Mouse (Mus musculus): Measurements from ENCODE around the gene Pxmp4. TPM values are rescaled to one million over a fixed set of nuclear protein-coding genes. Genes with fewer than 3 reads are reported as not detected.
A peak's percentile ranks its signal among the peaks of the same experiment; 100 is the strongest.

Pxmp4 gene
- polyA plus RNA-seq, 1 experiment from 2014 or later = 13.5 TPM

DNA sequence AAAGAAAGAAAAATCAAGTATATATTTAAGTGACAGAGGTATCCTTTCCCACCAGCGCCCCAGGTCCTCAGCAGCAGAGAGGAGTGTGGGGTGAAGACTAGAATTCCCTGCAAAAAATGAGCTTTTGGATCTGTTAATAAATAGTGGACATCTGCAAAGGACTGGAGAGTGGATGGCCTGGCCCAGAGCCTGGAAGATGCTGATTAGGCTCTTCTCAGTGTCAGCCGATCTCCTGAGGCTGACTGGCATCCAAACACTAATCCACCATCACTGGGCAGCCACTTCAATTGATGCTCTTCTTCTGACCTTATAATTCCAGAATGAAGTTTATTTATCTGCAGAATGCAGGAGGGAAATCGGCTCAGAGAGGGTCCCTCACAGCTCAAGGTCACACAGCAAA lies 30.5 kb downstream of the Pxmp4 start:
- H3K9ac ChIP-seq (ENCODE audit: low read length) = no peak overlapping the region
- ATAC-seq (ENCODE audit: insufficient number of reproducible peaks, low FRiP score, low TSS enrichment, low read depth) (no peak), DNase-seq (ENCODE audit: low spot score) (no peak)
- no peak overlapping the region for H3K4me2 ChIP-seq (ENCODE audit: low read depth, severe bottlenecking)
- no peaks in the 10 kb centered on the region for H3K36me3 ChIP-seq (ENCODE audit: control insufficient read depth, insufficient read depth, low read length)
- H3K9me3 ChIP-seq (ENCODE audit: control insufficient read depth, low read length) = no peaks in the 10 kb centered on the region
- H3K27ac ChIP-seq (replicated peaks; ENCODE audit: low read depth, low read length) = no peak overlapping the region
- H3K4me3 ChIP-seq (ENCODE audit: low read depth, low read length) = no peak overlapping the region
- peaks cover 9% of the 10 kb centered on the region for H3K4me1 ChIP-seq (ENCODE audit: control insufficient read depth, insufficient read depth, low read length)
- WGBS = 84% methylated on average over 3 of the region's 3 CpGs
- no peaks in the 10 kb centered on the region for H3K27me3 ChIP-seq (ENCODE audit: control insufficient read depth, insufficient read depth, low read length)

- H3K4me1 ChIP-seq (ENCODE audit: control insufficient read depth, insufficient read depth, low read length) = peaks cover 9% of the 10 kb centered on the region
- H3K36me3 ChIP-seq (ENCODE audit: control insufficient read depth, insufficient read depth, low read length) = no peaks in the 10 kb centered on the region
- no peak overlapping the region for H3K4me2 ChIP-seq (ENCODE audit: low read depth, severe bottlenecking)
- H3K27ac ChIP-seq (replicated peaks; ENCODE audit: low read depth, low read length) = no peak overlapping the region
- ATAC-seq (ENCODE audit: insufficient number of reproducible peaks, low FRiP score, low TSS enrichment, low read depth) (no peak), DNase-seq (ENCODE audit: low spot score) (peak; percentile 20)
- H3K9me3 ChIP-seq (ENCODE audit: control insufficient read depth, low read length) = no peaks in the 10 kb centered on the region
- H3K9ac ChIP-seq (ENCODE audit: low read length) = no peak overlapping the region
- H3K4me3 ChIP-seq (ENCODE audit: low read depth, low read length) = no peak overlapping the region
- 81% methylated on average over 8 of the region's 8 CpGs for WGBS
- H3K27me3 ChIP-seq (ENCODE audit: control insufficient read depth, insufficient read depth, low read length) = no peaks in the 10 kb centered on the region
These were observed 31.5 kb downstream of the Pxmp4 start for GRCm38 (mm10) chr2:154571976-154572375.

GRCm38 (mm10) chr2:154571266-154571665 lies 32.2 kb downstream of the Pxmp4 start:
- H3K9ac ChIP-seq (ENCODE audit: low read length) = no peak overlapping the region
- no peaks in the 10 kb centered on the region for H3K9me3 ChIP-seq (ENCODE audit: control insufficient read depth, low read length)
- no peaks in the 10 kb centered on the region for H3K27me3 ChIP-seq (ENCODE audit: control insufficient read depth, insufficient read depth, low read length)
- WGBS = 78% methylated on average over 4 of the region's 4 CpGs
- no peak for ATAC-seq (ENCODE audit: insufficient number of reproducible peaks, low FRiP score, low TSS enrichment, low read depth)
- H3K36me3 ChIP-seq (ENCODE audit: control insufficient read depth, insufficient read depth, low read length) = no peaks in the 10 kb centered on the region
- H3K27ac ChIP-seq (replicated peaks; ENCODE audit: low read depth, low read length) = no peak overlapping the region
- H3K4me3 ChIP-seq (ENCODE audit: low read depth, low read length) = no peak overlapping the region
- no peak overlapping the region for H3K4me2 ChIP-seq (ENCODE audit: low read depth, severe bottlenecking)
- DNase-seq (ENCODE audit: low spot score) = no peak
- H3K4me1 ChIP-seq (ENCODE audit: control insufficient read depth, insufficient read depth, low read length) = peaks cover 15% of the 10 kb centered on the region

DNA sequence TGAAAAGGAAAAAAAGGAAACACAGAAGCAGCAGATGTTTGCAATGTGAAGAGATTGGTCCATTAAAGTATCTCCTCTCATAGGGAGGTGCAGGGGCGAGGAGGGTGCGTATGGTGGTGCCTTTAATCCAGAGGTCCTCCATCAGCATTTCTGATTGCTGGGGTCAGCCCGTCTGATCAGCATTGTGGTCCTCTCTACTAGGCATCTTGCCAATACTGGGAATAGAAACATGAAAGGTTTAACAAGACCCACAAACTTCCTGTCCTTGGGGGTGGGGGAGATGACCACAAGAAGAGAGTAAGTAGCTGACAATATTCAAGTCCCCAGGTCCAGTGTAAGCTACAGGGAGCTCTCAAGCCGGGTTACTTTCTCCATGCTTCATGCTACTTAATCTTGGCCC lies 32.8 kb downstream of the Pxmp4 start:
- H3K27ac ChIP-seq (replicated peaks; ENCODE audit: low read depth, low read length) = no peak overlapping the region
- H3K27me3 ChIP-seq (ENCODE audit: control insufficient read depth, insufficient read depth, low read length) = no peaks in the 10 kb centered on the region
- H3K9me3 ChIP-seq (ENCODE audit: control insufficient read depth, low read length) = no peaks in the 10 kb centered on the region
- ATAC-seq (ENCODE audit: insufficient number of reproducible peaks, low FRiP score, low TSS enrichment, low read depth) (no peak), DNase-seq (ENCODE audit: low spot score) (no peak)
- no peaks in the 10 kb centered on the region for H3K36me3 ChIP-seq (ENCODE audit: control insufficient read depth, insufficient read depth, low read length)
- H3K4me1 ChIP-seq (ENCODE audit: control insufficient read depth, insufficient read depth, low read length) = peaks cover 15% of the 10 kb centered on the region
- 80% methylated on average over 4 of the region's 4 CpGs for WGBS
- H3K4me3 ChIP-seq (ENCODE audit: low read depth, low read length) = no peak overlapping the region
- no peak overlapping the region for H3K4me2 ChIP-seq (ENCODE audit: low read depth, severe bottlenecking)
- H3K9ac ChIP-seq (ENCODE audit: low read length) = no peak overlapping the region

DNA sequence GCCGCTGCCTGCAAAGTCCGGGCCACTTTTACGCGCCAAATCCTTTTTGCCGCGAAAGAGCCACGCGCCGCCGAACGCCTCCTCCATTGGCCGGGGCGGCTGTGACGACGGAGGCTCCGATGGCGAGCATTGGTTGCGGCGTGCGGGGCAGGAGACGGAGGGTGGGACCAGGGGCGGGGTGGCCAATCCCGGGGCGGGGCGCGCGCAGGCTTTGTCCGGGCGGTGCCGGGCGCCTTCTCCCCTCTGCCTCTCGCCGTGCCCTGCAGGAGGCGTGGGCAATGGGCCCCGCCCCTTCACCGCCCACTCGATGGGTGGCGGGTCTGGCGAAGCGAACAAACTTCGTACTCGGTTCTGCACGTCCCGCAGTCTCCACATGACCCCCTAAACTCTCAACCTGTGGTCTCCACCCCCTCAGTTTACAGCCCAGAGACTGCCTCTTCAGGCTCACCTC lies 33.6 kb downstream of the Pxmp4 start, which contains the start of gene E2f1:
Gene E2f1 (minus strand): TSS at position 57 of the 451 bp plus-strand sequence.
- DNase-seq (ENCODE audit: low spot score) (peak; percentile 98), ATAC-seq (ENCODE audit: insufficient number of reproducible peaks, low FRiP score, low TSS enrichment, low read depth) (peak; percentile 94)
- peak within 1 kb of the TSS; percentile 84 for H3K27ac ChIP-seq (replicated peaks; ENCODE audit: low read depth, low read length)
- H3K4me2 ChIP-seq (ENCODE audit: low read depth, severe bottlenecking) = peak within 1 kb of the TSS; percentile 82
- H3K9me3 ChIP-seq (ENCODE audit: control insufficient read depth, low read length) = no peaks in the 10 kb centered on the region
- H3K4me3 ChIP-seq (ENCODE audit: low read depth, low read length) = peak within 1 kb of the TSS; percentile 76
- 0% methylated on average over 42 of the region's 44 CpGs for WGBS
- peak within 1 kb of the TSS; percentile 90 for H3K9ac ChIP-seq (ENCODE audit: low read length)
- H3K36me3 ChIP-seq (ENCODE audit: control insufficient read depth, insufficient read depth, low read length) = 0 out of 2 replicates have a peak, but pooled peaks cover 2% of the 10 kb centered on the region
- H3K27me3 ChIP-seq (ENCODE audit: control insufficient read depth, insufficient read depth, low read length) = no peaks in the 10 kb centered on the region
- H3K4me1 ChIP-seq (ENCODE audit: control insufficient read depth, insufficient read depth, low read length) = peaks cover 15% of the 10 kb centered on the region

- peak; percentile 75 for DNase-seq (ENCODE audit: low spot score)
- H3K4me2 ChIP-seq (ENCODE audit: low read depth, severe bottlenecking) = peak overlapping the region; percentile 82
- H3K9ac ChIP-seq (ENCODE audit: low read length) = peak overlapping the region; percentile 90
- under 1% methylated on average over 68 of the region's 70 CpGs for WGBS
- H3K27me3 ChIP-seq (ENCODE audit: control insufficient read depth, insufficient read depth, low read length) = no peaks in the 10 kb centered on the region
- ATAC-seq (ENCODE audit: insufficient number of reproducible peaks, low FRiP score, low TSS enrichment, low read depth) = peak; percentile 69
- H3K36me3 ChIP-seq (ENCODE audit: control insufficient read depth, insufficient read depth, low read length) = 0 out of 2 replicates have a peak, but pooled peaks cover 2% of the 10 kb centered on the region
- H3K4me3 ChIP-seq (ENCODE audit: low read depth, low read length) = peak overlapping the region; percentile 76
- no peaks in the 10 kb centered on the region for H3K9me3 ChIP-seq (ENCODE audit: control insufficient read depth, low read length)
- H3K27ac ChIP-seq (replicated peaks; ENCODE audit: low read depth, low read length) = peak overlapping the region; percentile 84
- peaks cover 15% of the 10 kb centered on the region for H3K4me1 ChIP-seq (ENCODE audit: control insufficient read depth, insufficient read depth, low read length)
These were observed 34.3 kb downstream of the Pxmp4 start for GRCm38 (mm10) chr2:154569071-154569748.

DNA sequence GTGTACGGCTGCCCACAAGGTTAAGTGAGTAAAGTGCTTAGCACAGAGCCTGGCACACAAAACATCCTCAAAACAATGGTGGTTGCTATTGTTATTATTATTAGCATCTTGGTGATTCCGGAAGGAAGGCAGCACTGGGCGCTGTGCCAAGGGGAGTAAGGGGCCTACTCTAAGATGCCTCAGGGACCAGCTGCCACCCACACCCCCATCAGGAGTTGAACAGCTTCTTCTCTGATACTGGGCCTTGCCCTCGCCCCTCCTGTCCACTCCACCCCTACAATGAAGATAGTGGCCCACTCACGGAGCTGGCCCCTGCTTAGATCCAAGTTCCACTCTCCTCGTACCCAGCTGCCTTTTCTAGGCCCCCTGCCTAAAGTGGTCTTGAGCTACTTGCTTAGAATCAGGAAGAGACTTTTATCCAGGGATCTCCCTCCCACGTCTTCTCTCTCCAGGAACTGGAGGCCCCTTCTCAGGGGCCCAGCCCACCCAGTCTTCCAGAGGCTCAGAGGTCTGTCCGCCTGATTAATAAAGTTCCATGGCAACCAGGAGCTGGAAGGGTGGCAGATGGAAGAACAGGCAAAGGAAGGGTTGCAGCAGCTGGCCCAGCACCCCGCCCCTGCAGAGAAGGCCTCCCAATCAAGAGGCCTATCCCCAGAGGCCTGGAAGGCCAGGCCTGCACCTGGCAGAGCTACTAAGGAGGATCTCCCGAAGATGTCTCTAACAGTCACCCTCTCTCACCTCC lies 35.0 kb downstream of the Pxmp4 start:
- 31% methylated on average over 10 of the region's 10 CpGs for WGBS
- H3K9ac ChIP-seq (ENCODE audit: low read length) = peak overlapping the region; percentile 90
- peak overlapping the region; percentile 84; the same call in 1 of the 2 replicates for H3K27ac ChIP-seq (replicated peaks; ENCODE audit: low read depth, low read length)
- H3K27me3 ChIP-seq (ENCODE audit: control insufficient read depth, insufficient read depth, low read length) = no peaks in the 10 kb centered on the region
- peak overlapping the region; percentile 82 for H3K4me2 ChIP-seq (ENCODE audit: low read depth, severe bottlenecking)
- peaks cover 15% of the 10 kb centered on the region for H3K4me1 ChIP-seq (ENCODE audit: control insufficient read depth, insufficient read depth, low read length)
- ATAC-seq (ENCODE audit: insufficient number of reproducible peaks, low FRiP score, low TSS enrichment, low read depth) (no peak), DNase-seq (ENCODE audit: low spot score) (peak; percentile 22)
- H3K36me3 ChIP-seq (ENCODE audit: control insufficient read depth, insufficient read depth, low read length) = peaks cover 8% of the 10 kb centered on the region; the same call in 1 of the 2 replicates
- no peaks in the 10 kb centered on the region for H3K9me3 ChIP-seq (ENCODE audit: control insufficient read depth, low read length)
- H3K4me3 ChIP-seq (ENCODE audit: low read depth, low read length) = peak overlapping the region; percentile 76

GRCm38 (mm10) chr2:154567766-154568165 lies 35.7 kb downstream of the Pxmp4 start:
- H3K9ac ChIP-seq (ENCODE audit: low read length) = no peak overlapping the region
- H3K27ac ChIP-seq (replicated peaks; ENCODE audit: low read depth, low read length) = no peak overlapping the region

More at GRCm38 (mm10) chr2:154567766-154568165, 35.7 kb downstream of the Pxmp4 start:
- Histone ChIP-seq H3K36me3 (ENCODE audit: control insufficient read depth, insufficient read depth, low read length) (peaks cover 14% of the 10 kb centered on the region; the same call in 1 of the 2 replicates), H3K4me1 (ENCODE audit: control insufficient read depth, insufficient read depth, low read length) (peaks cover 15% of the 10 kb centered on the region), H3K4me2 (ENCODE audit: low read depth, severe bottlenecking) (peak overlapping the region; percentile 82), H3K4me3 (ENCODE audit: low read depth, low read length) (peak overlapping the region; percentile 76; the same call in 1 of the 2 replicates), H3K9me3 (ENCODE audit: control insufficient read depth, low read length) (no peaks in the 10 kb centered on the region), H3K27me3 (ENCODE audit: control insufficient read depth, insufficient read depth, low read length) (no peaks in the 10 kb centered on the region)
- 82% methylated on average over 2 of the region's 2 CpGs for WGBS
- peak; percentile 21 for DNase-seq (ENCODE audit: low spot score)
- no peak for ATAC-seq (ENCODE audit: insufficient number of reproducible peaks, low FRiP score, low TSS enrichment, low read depth)
